Mouse (Mus musculus): ENCODE measurements at regions not wholly inside any gene's neighbourhood (a gene's known extent, or its start where the extent isn't known, plus 50 kb on each side); places are given as distances from the start of the nearest gene placed in this dataset.

GRCm38 (mm10) chr4:95462476-95462875 lies 94.8 kb upstream of the Fggy start:
- in situ Hi-C loops (cut with MboI; ENCODE audit: unreplicated experiment in 2 of 2): no loop called here

DNA sequence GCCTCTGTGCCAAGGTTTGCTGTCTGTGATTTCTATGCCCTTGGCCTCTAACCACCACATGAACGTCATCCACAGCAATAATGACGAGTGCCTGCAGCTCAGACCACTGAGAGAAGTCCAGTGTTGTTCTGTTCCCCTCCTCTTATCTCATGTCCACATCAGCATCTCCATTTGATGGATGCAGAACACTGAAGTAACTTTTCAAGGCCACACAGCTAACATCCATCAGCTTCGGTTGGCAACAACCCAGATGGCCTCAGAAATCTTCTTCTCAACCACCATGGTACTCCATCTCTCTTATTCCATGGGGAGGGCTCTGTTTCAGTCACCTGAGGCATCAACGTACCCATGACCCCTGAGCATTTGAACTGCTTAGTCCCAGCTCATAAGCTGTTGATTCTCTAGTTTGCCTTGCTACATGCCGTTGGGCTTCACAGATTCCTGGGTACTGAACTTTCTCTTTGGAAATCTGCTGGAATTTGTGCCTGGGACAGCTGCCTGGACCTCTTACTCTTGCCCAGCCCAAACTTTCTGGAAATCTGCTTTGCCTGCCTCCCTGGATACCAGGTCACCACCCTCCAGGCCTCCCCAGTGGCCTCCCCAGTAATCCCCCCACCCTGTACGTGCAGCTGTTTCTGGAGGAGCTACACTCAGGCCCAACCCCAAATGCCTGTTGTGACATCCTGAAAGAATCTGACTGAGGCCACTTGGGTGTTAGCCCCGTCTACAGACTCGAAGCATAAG lies 94.1 kb upstream of the Fggy start:
- in situ Hi-C loops (cut with MboI; ENCODE audit: unreplicated experiment in 2 of 2): no loop called here

DNA sequence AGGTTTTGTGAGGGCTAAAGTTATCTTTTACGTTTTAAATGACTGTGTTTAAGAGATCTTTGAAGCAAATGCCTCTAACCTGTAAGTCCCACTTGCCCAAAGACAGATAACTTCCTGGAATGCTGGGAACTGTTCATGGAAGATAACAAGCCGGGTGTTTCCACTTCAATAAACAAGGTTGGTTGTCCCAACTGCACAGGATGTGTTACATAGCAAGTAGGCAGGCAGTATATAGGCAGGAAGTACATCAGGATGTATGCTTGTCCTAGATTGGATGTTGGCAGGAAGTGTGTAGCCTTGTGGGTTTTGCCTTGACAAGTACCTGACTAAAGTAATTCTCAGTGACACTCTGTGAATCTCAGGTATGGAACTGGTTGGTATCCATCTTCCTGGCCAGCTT lies 90.7 kb upstream of the Fggy start:
- in situ Hi-C loops (cut with MboI; ENCODE audit: unreplicated experiment in 2 of 2): no loop called here

DNA sequence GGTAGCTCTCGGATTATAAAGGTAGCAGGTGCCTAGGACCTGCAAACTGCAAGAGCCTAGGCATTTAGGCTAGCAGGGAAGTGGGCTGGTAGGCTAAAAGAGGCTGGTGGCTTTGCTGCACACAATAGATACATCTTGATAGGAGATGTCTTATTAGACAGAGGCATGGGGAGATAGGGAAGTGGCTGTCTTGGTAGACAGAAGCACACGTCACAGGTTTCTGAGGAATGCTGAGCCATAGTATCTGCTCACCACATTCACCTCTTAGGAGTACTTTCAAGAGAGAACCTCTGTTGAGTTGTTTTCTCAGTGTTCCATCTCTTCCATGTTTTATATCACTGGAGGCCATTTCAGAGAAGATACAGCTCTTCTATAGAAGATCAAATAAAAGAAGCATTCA lies 89.8 kb upstream of the Fggy start:
- in situ Hi-C loops (cut with MboI; ENCODE audit: unreplicated experiment in 2 of 2): no loop called here

- in situ Hi-C loops (cut with MboI; ENCODE audit: unreplicated experiment in 2 of 2): loop anchor here in 1 of 2 experiments (10.0 kb wide), 2 partner anchors 390 to 420 kb away; partner anchors contain the start of gene Jun
Measured at GRCm38 (mm10) chr4:95474726-95475406, 82.4 kb upstream of the Fggy start.

DNA sequence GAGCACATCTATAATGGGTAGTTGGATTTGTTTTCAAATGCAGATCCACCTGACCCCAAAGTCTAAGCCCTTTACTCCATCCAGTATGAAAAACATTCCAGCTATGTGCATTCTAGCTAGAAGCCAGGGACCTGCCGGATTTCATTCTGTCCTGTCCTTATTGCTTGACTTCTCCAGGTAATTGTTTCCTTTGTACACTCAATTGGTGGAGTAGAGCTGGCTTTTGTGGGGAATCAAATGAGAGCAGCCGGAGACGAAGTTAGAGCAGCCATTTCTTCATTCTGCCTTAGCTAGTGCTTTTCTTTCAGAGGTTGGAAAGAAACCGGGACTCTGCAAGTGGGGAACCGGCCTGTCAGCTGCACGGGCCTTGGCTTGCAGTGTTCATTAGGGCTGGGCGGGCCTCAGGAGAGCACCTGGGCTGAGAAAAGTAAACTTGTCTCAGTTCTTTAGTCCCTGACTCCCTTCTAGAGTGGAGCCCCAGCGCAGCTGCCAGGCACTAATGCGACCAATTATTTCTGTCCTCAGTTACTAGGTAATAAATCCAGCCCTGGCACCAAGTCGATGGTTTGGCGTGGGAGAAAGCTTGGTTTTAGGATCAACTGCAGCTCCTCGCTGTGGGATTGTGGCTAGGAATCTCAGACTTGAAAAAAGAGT lies 81.1 kb upstream of the Fggy start:
- in situ Hi-C loops (cut with MboI; ENCODE audit: unreplicated experiment in 2 of 2): loop anchor here in 1 of 2 experiments (10.0 kb wide), 2 partner anchors 389 to 421 kb away; partner anchors contain the start of gene Jun

DNA sequence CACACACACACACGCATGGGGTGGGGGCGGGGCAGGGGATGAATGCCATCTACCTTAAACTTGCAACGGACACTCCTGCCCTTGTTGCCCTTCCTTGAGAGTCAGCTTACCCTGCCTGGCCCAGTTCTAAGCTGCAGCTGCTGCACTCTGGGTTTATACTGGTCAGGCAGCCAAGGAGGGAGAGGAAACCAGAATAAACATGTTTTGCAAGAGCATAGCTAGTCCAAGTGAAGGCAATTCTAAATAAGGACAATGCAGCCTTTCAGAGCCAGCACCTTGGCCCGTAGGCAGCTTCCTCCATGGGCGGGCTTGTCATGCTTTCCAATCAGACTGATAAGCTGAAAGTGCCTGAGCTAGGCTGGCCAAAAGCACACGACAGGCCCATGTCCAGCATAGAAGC lies 73.7 kb upstream of the Fggy start:
- in situ Hi-C loops (cut with MboI; ENCODE audit: unreplicated experiment in 2 of 2): loop anchor here in 1 of 2 experiments (10.0 kb wide), 1 partner anchor 381 kb away; no protein-coding TSS in a partner anchor

DNA sequence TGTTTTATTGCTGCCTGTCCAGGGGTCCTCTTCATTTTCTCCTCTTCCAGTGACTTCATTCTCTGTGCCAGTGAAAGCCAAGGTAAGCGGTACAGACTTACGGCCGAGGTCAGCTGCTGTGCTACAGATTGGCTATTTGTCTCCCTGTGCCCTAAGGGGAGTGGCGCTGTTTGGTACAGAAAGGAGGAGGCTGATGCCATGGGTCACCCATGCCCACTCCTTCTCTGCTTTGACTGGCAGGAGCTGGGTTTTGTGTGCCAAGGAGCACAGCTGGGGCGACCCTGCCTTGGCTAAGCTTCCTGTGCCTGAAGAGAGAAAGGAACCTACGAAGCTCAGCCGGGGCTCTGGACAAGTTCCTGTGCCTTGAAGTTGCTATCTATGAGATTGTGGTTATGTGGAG lies 70.0 kb upstream of the Fggy start:
- in situ Hi-C loops (cut with MboI; ENCODE audit: unreplicated experiment in 2 of 2): loop anchor here in 1 of 2 experiments (10.0 kb wide), 1 partner anchor 377 kb away; no protein-coding TSS in a partner anchor

GRCm38 (mm10) chr4:95487969-95488368 lies 69.3 kb upstream of the Fggy start:
- in situ Hi-C loops (cut with MboI; ENCODE audit: unreplicated experiment in 2 of 2): loop anchor here in 1 of 2 experiments (10.0 kb wide), 1 partner anchor 377 kb away; no protein-coding TSS in a partner anchor

DNA sequence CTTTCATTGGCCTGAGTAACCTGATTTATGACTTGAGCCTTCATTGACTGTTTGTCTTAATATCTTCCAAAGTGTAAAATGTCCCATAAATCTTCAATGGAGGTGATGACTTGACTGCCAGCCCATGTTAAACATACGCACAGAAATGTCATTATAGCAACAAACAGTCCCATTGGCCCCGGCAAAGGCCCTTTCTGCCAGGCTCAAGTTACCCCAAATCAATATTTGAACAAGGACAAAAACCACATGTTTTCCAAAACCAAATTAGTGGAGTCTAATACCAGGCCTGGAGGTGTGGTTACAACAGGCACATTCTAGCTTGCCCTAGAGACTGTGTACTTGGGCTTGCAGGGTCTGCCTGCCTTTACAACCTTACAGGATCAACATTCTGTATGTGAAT lies 68.2 kb upstream of the Fggy start:
- in situ Hi-C loops (cut with MboI; ENCODE audit: unreplicated experiment in 2 of 2): loop anchor here in 1 of 2 experiments (10.0 kb wide), 1 partner anchor 376 kb away; no protein-coding TSS in a partner anchor

DNA sequence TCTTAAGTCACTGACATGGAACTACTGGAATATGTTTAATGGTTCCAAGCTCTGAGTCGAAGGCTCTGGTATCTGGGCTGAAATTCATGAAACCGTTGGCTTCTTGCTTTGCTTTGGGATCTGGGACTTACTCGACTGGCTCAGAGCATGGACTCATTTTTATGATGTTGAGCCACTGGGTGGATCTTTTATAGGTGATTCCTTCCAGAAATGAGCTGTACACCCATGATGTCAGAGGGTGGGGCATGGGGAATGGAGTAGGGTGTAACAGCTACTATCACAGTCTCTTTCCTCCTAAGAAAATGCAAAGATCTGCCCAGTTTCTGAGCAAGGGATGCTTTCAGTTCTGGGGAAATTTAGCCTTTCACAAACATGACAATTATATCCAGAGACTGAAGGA lies 57.0 kb upstream of the Fggy start:
- in situ Hi-C loops (cut with MboI; ENCODE audit: unreplicated experiment in 2 of 2): no loop called here

- in situ Hi-C loops (cut with MboI; ENCODE audit: unreplicated experiment in 2 of 2): no loop called here
Measured at GRCm38 (mm10) chr4:95501164-95501563, 56.1 kb upstream of the Fggy start.

- in situ Hi-C loops (cut with MboI; ENCODE audit: unreplicated experiment in 2 of 2): no loop called here
Measured at GRCm38 (mm10) chr4:95507141-95507945, 50.0 kb upstream of the Fggy start.

All from v-Abl transformed pro-B cells (cell line).